Mouse (Mus musculus): ENCODE results near the gene Ehd4.

The Ehd4 gene

DNA sequence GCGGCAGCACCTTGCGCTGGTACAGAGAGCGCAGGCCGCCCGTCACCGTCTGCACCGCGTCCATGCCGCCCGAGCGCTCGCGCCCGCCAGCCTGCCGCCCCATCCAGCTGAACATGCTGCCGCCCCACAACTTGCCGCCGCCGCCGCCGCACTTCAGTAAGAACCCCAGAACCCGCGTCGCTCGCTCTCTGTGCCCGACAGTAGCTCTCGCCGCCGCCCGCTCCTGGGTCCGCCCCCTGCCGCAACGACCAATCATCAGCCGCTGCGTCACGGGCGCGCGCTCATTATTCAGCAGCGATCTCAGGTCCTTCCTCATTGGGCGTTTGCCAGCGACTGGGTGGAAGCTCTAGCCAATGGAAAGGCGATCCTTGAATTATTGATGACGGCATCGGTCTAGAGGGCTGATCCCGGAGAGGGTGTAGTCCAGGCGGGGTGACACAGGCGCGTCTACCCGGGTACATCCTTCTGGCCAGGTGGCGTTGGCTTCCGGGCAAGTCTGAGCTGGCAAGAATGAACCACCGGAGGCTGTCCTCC, at the start of gene Ehd4:
Gene Ehd4 (minus strand): TSS at position 246 of the 534 bp plus-strand sequence.
- in situ Hi-C loops (cut with MboI, MseI) = no loop called here

- in situ Hi-C loops (cut with MboI, MseI) = loop anchor here (10.0 kb wide), 1 partner anchor 1571 kb away; no protein-coding TSS in a partner anchor
These were observed 49.3 kb upstream of the Ehd4 start for GRCm38 (mm10) chr2:120203742-120204141.

GRCm38 (mm10) chr2:120200077-120200476, 45.7 kb upstream of the Ehd4 start:
- in situ Hi-C loops (cut with MboI, MseI) = loop anchor here (10.0 kb wide), 1 partner anchor 1575 kb away; no protein-coding TSS in a partner anchor

DNA sequence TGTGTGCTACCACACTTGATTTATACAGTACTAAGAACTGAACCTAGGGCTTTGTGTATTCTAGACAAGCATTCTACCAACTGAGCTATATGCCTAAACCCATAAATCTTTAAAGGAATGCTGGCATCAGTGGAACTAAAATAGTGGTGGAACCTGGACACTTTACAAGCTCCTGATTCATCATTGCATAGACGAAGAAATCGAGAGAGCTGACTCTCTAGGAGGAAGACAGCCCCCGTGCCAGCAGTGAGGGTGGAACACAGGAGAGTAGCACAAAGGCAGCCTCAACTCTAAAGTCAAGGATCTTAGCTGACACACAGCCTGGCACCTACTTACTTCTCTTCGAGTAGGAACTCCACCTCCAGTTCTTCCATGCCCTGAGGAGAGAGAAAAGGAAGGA, 33.8 kb upstream of the Ehd4 start:
- in situ Hi-C loops (cut with MboI, MseI) = loop anchor here (5.0 to 10.0 kb wide), 2 partner anchors 94 to 1233 kb away; no protein-coding TSS in a partner anchor

- in situ Hi-C loops (cut with MboI, MseI) = loop anchor here (5.0 to 10.0 kb wide), 2 partner anchors 95 to 1233 kb away; no protein-coding TSS in a partner anchor
These were observed 33.2 kb upstream of the Ehd4 start for GRCm38 (mm10) chr2:120187583-120187982.

GRCm38 (mm10) chr2:120185527-120186276, 31.3 kb upstream of the Ehd4 start:
- in situ Hi-C loops (cut with MboI, MseI) = loop anchor here (5.0 to 10.0 kb wide), 2 partner anchors 97 to 1231 kb away; no protein-coding TSS in a partner anchor

- in situ Hi-C loops (cut with MboI, MseI) = no loop called here
These were observed 24.5 kb upstream of the Ehd4 start for GRCm38 (mm10) chr2:120178936-120179335.

DNA sequence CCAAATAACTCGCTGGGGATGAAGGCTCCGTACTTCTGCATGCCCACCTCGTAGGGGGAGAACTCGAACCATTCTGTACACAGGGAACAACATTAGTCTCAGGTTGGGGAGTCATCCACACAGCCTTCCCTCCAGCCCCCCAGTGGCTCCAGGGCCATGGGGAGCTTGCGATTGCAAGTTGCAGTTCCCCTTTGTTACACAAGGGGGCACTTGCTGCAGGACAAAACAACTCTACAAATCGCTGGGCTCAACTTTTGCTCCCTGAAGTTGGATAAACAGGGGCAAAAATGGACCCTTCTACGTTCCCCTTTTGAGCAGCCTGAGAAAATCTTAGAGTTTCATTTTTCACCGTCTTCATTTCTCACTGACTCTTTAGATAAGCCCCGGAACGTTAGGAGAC, 19.3 kb upstream of the Ehd4 start:
- in situ Hi-C loops (cut with MboI, MseI) = no loop called here

DNA sequence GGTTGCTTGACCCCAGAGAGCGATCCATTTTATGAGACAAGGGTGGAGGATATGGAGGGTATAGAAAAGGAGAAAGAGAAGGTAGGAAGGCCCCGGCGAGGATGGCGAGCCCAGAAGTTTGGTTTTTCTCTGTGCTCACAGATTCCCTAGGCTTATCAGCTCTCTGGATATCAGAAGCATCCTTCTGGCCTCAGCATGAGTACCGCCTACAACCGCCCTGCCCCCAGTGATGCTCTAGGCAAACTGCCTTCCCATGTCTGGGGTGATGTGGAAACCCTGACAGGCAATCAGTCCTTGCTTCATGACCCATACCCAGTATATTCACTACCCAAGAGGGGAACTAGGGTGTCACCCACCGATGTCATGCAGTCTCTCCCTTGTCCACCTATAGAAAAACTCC, 17.0 kb upstream of the Ehd4 start:
- in situ Hi-C loops (cut with MboI, MseI) = no loop called here

GRCm38 (mm10) chr2:120170726-120171125, 16.3 kb upstream of the Ehd4 start:
- in situ Hi-C loops (cut with MboI, MseI) = no loop called here

GRCm38 (mm10) chr2:120169382-120169781, 15.0 kb upstream of the Ehd4 start:
- in situ Hi-C loops (cut with MboI, MseI) = no loop called here

DNA sequence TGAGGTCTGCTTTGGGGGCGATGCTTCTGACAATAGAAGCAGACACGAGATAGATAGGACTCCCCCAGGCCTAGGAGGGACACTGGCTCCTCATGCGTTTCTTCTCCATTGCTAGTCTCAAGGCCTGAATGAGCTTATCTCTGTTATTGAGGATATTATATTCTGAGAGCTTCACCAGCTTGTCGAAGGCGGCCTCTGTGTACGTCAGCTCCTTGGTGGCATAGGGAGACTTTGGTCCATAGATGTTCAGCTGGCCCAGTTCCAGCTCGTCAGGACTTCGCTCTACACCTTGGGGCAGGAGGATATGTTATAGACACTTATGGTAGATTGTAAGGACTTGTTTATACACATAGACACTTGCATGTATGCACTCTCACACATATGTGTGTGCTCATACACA, 13.4 kb upstream of the Ehd4 start:
- in situ Hi-C loops (cut with MboI, MseI) = no loop called here

GRCm38 (mm10) chr2:120165474-120165873, 11.1 kb upstream of the Ehd4 start:
- in situ Hi-C loops (cut with MboI, MseI) = no loop called here

GRCm38 (mm10) chr2:120159434-120159833, 5.0 kb upstream of the Ehd4 start:
- in situ Hi-C loops (cut with MboI, MseI) = no loop called here

GRCm38 (mm10) chr2:120158846-120159245, 4.4 kb upstream of the Ehd4 start:
- in situ Hi-C loops (cut with MboI, MseI) = no loop called here

DNA sequence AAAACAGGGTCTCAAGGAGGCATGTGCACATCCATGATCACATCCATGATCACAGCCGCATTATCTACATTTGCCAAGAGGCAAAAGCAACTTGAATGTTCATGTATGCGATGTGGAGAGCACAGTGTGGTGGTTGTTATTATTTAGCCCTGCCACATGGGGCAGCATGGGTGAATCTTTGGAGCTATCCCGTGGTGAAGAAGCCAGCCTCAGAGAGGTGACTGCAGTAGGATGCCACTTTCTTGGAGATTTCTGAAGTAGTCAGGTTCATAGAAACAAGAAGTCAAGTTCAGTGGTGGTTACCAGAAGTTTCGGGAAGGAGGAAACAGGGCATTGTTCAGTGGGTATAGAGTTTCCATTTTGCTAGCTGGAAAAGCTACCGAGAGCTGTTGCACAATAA, 3.6 kb upstream of the Ehd4 start:
- in situ Hi-C loops (cut with MboI, MseI) = no loop called here

DNA sequence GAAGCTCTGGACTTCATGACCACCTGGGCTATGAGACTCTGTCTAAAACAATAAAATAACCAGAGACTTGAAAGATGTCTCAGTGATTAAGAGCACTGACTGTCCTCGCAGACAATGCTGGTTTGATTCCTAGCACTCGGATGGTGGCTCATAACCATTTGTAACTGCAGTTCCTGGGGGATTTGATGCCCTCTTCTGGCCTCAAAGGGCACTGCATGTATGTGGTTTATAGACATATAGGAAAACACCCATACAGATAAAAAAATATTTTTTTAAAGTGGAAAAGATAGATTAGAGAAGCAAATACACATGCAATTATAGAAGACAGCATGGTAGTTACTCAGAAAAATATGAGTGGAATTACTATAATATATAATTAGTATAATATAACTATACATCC, 3.2 kb upstream of the Ehd4 start:
- in situ Hi-C loops (cut with MboI, MseI) = no loop called here

DNA sequence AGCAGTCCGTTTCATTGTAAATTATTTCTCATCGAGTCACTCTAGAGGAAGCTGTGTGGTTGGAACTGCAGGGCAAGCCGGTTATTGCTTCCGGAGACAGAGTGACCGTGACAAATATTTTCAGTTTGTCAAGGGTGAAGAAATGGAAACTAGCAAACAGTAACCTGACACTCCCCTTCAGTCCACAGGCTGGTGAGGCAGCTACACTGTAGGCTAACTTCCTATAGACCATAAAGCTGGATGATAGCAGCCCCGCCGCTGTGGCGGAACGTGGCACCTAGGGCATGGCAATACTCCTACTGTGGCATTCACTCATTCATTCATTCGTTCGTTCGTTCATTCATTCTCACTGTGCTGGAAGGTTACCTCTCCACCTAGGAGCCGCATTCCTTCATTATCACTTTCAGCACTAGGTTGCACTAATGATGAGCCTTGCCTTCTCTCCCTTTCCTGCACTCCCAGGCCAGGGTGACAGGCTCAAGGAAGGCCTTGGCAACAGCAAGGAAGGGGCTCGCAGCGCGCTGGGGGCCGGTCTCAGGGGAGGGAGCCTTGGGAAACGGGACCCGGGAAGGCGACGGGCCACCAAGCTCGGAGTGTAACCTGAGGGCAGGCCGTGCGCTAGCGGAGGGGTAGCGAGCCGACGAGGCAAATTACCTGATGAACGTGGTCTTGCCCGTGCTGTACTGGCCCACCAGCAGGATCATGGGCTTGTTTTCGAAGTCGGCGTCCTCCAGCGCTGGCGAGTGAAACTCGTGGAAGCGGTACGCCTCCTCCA, 633 bp downstream of the Ehd4 start:
- in situ Hi-C loops (cut with MboI, MseI) = no loop called here

GRCm38 (mm10) chr2:120150571-120150970, 3.8 kb downstream of the Ehd4 start:
- in situ Hi-C loops (cut with MboI, MseI) = no loop called here

DNA sequence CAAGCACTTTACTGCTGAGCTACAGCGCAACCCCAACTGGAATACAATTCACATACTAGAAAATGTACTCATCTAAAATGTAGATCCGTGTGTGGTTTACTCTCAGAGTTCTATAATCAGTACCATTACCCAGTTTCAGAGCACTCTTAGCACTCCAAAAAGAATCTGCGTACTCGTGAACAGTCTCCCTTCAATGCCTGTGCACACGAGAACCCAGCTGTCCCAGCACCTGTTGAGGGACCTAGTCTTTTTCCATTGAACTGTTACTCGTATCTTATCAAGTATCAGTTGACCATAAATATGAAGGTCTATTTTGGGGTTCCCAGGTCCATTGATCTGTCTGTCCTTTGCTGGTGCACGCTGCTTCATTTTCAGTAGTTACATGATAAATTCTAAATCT, 4.8 kb downstream of the Ehd4 start:
- in situ Hi-C loops (cut with MboI, MseI) = no loop called here

- in situ Hi-C loops (cut with MboI, MseI) = no loop called here
These were observed 6.4 kb downstream of the Ehd4 start for GRCm38 (mm10) chr2:120147999-120148398.

GRCm38 (mm10) chr2:120147364-120147763, 7.0 kb downstream of the Ehd4 start:
- in situ Hi-C loops (cut with MboI, MseI) = no loop called here
